Mouse (Mus musculus) hindbrain, embryonic 16.5 days (tissue): ENCODE measurements at regions not wholly inside any gene's neighbourhood (a gene's known extent, or its start where the extent isn't known, plus 50 kb on each side); places are given as distances from the start of the nearest gene placed in this dataset.

ENCODE experiments used
- ATAC-seq: fragments of 200-750 bp; cut with Nextera tagmentation; 2 replicates; pipeline ENCODE4 v1.8.0; 2017; ENCODE audit warnings: moderate TSS enrichment, moderate library complexity
- H3K27ac ChIP-seq: fragments of 300-500 bp; sonication (generic); 2 replicates; pipeline ENCODE4 v1.5.1; 2014; ENCODE audit warnings: low read depth, mild to moderate bottlenecking, control low read depth, low read length, moderate library complexity
- H3K27me3 ChIP-seq: fragments of 300-500 bp; sonication (generic); replicated peaks from 2 replicates; pipeline ENCODE4 v1.6.1; 2014; ENCODE audit warnings: low read length; ENCODE audit not compliant: control insufficient read depth, insufficient read depth
- H3K36me3 ChIP-seq: fragments of 300-500 bp; sonication (generic); 2 replicates; pipeline ENCODE4 v1.6.1; 2014; ENCODE audit warnings: mild to moderate bottlenecking, low read length, moderate library complexity, mixed read lengths; ENCODE audit not compliant: control insufficient read depth, insufficient read depth
- H3K4me1 ChIP-seq: fragments of 300-500 bp; sonication (generic); 2 replicates; pipeline ENCODE4 v1.6.1; 2014; ENCODE audit warnings: low read depth, low read length; ENCODE audit not compliant: control insufficient read depth, insufficient read depth
- H3K4me2 ChIP-seq: fragments of 300-500 bp; sonication (generic); 2 replicates; pipeline ENCODE4 v1.6.1; 2014; ENCODE audit warnings: mild to moderate bottlenecking, low read length, control low read depth, moderate library complexity
- H3K4me3 ChIP-seq: fragments of 300-500 bp; sonication (generic); 2 replicates; pipeline ENCODE4 v1.5.1; 2014; ENCODE audit warnings: mild to moderate bottlenecking, low read length, control low read depth, moderate library complexity
- H3K9ac ChIP-seq: fragments of 300-500 bp; sonication (generic); 2 replicates; pipeline ENCODE4 v1.6.1; 2014; ENCODE audit warnings: low read depth, mild to moderate bottlenecking, control low read depth, low read length, moderate library complexity
- H3K9me3 ChIP-seq: fragments of 300-500 bp; sonication (generic); 2 replicates; pipeline ENCODE4 v1.6.1; 2014; ENCODE audit warnings: mild to moderate bottlenecking, low read length, moderate library complexity; ENCODE audit not compliant: control insufficient read depth
- WGBS: fragments of 180-500 bp; shearing (Covaris S2); extraction: QIAGEN DNeasy Blood & Tissue Kit; methylation state at CpG from one replicate; pipeline ENCODE4 v1.1.7; 2014; 5-methylcytosine and 5-hydroxymethylcytosine counted together

DNA sequence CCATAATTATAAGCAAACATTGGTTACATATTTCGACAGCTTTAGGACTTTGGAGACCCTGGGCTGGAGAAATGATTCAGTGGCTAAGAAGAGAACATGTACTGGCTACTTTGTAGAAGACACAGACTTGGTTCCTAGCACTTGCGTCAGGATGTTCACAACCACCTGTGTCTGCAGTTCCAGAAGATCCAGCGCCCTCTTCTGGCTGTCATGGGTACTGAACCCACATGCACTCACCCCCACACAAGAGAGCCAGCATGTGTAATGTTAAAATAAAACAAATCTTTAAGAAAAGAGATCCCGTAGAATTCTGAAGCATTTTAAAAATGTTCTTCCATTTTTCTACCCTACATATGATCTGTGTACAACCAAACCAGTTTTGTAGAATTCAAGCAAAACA lies 352.2 kb upstream of the Fam19a5 start:
- no peaks in the 10 kb centered on the region for H3K9me3 ChIP-seq
- WGBS, result 71% methylated on average over 4 of the region's 4 CpGs
- H3K4me1 ChIP-seq, result peaks cover 8% of the 10 kb centered on the region; the same call in 1 of the 2 replicates
- H3K4me2 ChIP-seq, result no peak overlapping the region
- no peaks in the 10 kb centered on the region for H3K36me3 ChIP-seq
- ATAC-seq, result no peak
- H3K4me3 ChIP-seq, result no peak overlapping the region
- no peaks in the 10 kb centered on the region for H3K27me3 ChIP-seq
- no peak overlapping the region for H3K27ac ChIP-seq
- no peak overlapping the region for H3K9ac ChIP-seq

DNA sequence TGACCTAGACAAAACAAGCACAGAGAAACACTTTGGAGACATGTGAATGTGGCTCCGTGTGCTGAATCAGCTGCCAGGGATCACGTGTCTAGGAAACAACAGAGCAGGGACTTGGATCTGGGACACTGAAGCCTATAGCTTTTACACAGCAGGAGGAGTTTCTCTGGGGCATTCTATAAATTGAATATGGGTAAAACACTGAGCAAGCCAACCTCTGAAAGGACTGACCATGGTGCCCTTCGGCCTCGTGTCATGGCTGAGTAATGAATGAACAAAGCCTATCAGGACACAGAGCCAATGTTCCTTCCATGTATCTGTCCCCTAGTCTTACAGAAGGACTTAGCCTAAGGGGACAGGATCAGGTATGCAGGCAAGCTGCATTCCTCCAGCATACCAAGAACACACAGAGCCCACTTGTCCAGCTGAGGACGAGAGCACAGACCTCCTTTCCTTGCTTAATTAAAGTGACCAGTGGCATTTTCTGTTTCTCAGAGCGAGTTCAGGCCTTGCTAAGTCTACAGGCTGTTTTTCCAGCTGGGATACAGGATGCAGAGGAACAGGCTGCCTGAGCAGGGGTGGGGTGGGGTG lies 347.7 kb upstream of the Fam19a5 start:
- no peaks in the 10 kb centered on the region for H3K9me3 ChIP-seq
- no peaks in the 10 kb centered on the region for H3K27me3 ChIP-seq
- no peak for ATAC-seq
- H3K36me3 ChIP-seq, result no peaks in the 10 kb centered on the region
- no peak overlapping the region for H3K4me3 ChIP-seq
- WGBS, result 30% methylated on average over 6 of the region's 6 CpGs
- H3K4me1 ChIP-seq, result peaks cover 12% of the 10 kb centered on the region; the same call in 1 of the 2 replicates
- no peak overlapping the region for H3K4me2 ChIP-seq
- H3K9ac ChIP-seq, result no peak overlapping the region
- peak overlapping the region; percentile 56; the same call in 1 of the 2 replicates for H3K27ac ChIP-seq

DNA sequence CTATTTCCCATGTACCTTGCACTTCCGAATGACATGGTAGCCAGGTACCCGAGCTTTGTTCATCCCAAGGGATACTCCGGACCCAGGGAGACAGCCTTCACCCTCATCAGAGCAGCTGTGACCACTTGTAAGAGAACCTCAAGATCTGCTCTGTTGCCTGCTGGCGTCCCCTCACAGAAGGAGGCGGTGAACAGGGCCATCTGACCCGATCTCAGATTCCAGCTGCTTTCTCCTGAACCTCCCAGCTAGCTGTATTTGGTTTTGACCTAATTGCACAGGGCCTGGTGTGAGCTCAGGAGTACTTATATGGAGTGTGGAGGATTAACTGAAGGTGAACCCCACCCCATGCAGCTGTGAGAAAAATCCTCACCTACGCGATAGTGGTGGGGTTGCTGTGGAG lies 344.5 kb upstream of the Fam19a5 start:
- H3K27ac ChIP-seq, result no peak overlapping the region
- WGBS, result 74% methylated on average over 8 of the region's 8 CpGs
- no peaks in the 10 kb centered on the region for H3K27me3 ChIP-seq
- no peaks in the 10 kb centered on the region for H3K36me3 ChIP-seq
- no peaks in the 10 kb centered on the region for H3K9me3 ChIP-seq
- H3K9ac ChIP-seq, result no peak overlapping the region
- no peak overlapping the region for H3K4me2 ChIP-seq
- H3K4me3 ChIP-seq, result no peak overlapping the region
- ATAC-seq, result no peak
- H3K4me1 ChIP-seq, result peaks cover 12% of the 10 kb centered on the region; the same call in 1 of the 2 replicates

DNA sequence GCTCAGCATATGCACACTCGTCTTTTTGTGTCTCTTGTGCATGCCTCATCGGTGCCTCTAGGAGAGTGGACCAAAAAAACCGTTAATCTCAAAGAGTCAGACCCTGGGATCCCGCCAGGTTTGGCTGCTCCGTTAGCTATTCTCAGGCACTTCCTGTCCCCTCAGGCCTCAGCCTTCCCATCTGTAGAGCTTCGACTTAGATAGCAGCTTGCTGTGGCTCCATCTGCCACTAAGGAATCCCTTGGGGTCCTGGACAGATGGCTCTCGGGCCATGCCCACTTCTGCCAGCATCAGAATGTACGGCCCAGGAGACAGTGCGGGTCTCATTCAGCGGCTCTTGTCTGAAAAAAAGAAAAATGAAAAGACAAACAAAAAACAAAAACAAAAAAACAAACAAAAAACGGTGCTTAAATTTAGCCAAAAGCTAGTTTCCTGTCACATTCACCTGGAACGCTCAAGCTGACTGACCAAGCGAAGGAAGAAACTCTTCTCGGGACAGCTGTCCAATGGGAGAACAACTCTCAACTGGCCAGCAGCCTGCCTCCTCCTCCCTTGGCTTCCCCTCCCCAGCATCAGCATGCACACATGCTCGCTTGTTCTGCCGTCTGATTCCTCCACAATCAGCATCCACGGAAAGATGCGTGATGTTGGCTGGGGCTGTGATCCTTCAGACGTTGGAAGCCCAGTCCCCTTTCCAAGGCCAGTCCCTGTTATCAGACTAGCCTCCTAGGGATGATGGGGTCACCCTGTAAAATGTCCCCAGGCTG lies 343.6 kb upstream of the Fam19a5 start:
- H3K4me1 ChIP-seq, result peaks cover 12% of the 10 kb centered on the region; the same call in 1 of the 2 replicates
- peak overlapping the region; percentile 28 for H3K4me2 ChIP-seq
- 0 out of 2 replicates have a peak overlapping the region, but pooled peaks have one; percentile 44 for H3K27ac ChIP-seq
- no peaks in the 10 kb centered on the region for H3K27me3 ChIP-seq
- H3K9ac ChIP-seq, result no peak overlapping the region
- H3K4me3 ChIP-seq, result no peak overlapping the region
- no peaks in the 10 kb centered on the region for H3K36me3 ChIP-seq
- peak; percentile 89 for ATAC-seq
- no peaks in the 10 kb centered on the region for H3K9me3 ChIP-seq
- 31% methylated on average over 19 of the region's 19 CpGs for WGBS

DNA sequence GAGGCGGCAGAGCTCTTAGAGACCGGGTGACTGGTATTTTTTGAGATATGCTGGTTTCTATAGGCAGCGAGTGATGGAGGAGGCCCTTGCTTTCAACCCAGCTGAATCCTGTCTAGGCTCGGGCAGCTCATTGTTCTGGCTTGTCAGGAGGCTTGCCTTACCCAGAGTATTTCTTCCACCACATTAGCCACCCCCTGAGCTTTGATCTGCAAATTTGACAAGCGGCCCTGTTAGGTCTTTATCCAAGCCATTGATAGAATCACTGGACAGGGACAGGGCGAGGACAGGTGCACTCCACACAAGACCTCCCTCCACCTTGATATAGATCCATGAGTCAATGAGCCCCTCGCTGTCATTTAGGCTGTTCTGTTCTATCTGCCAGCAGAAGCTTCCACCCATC lies 343.0 kb upstream of the Fam19a5 start:
- 23% methylated on average over 7 of the region's 7 CpGs for WGBS
- no peaks in the 10 kb centered on the region for H3K9me3 ChIP-seq
- ATAC-seq, result peak; percentile 68
- H3K36me3 ChIP-seq, result no peaks in the 10 kb centered on the region
- H3K4me1 ChIP-seq, result peaks cover 9% of the 10 kb centered on the region; the same call in 1 of the 2 replicates
- H3K4me3 ChIP-seq, result no peak overlapping the region
- H3K9ac ChIP-seq, result no peak overlapping the region
- H3K27me3 ChIP-seq, result no peaks in the 10 kb centered on the region
- H3K27ac ChIP-seq, result 0 out of 2 replicates have a peak overlapping the region, but pooled peaks have one; percentile 44
- H3K4me2 ChIP-seq, result peak overlapping the region; percentile 28

DNA sequence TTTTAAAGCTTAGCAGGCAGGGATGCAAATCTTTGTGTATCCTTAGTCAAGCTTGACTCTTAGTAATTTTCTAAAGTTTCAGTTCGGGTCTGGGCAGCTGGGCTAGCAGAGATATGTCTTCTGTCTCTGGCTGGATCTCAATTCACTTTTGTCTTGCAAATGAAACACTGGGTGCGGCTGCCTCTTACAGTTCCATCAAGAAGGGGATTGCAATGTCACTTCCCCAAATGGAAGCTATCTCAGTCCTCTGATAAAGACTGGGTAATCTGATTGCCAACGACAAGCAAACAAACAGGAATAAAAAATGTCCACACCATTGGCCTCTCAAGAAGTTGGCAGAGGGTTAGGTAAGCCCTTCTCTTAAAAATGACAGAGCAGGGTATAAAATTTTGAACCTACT lies 314.1 kb upstream of the Fam19a5 start:
- 45% methylated on average over 3 of the region's 3 CpGs for WGBS
- Histone ChIP-seq H3K4me2 (no peak overlapping the region), H3K4me3 (no peak overlapping the region)

DNA sequence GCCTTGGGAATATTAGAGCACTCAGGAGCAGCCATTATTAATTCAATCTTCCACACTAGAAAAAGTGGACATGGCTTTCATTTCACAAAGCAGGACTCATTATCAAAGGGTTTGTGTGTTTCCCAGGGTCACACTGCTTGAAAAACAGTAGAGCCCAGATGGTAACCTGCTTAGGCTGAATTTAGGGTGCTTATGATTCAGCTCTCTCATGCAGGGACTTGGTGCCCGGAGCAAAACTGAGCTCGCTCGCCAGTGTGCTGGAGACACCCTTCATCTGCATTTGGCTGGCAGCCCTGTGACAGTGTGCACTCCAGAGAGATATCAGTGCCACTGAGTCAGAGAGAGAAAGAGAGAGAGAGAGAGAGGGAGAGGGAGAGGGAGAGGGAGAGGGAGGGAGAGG lies 308.0 kb upstream of the Fam19a5 start:
- H3K9ac ChIP-seq, result no peak overlapping the region
- H3K27ac ChIP-seq, result no peak overlapping the region
- no peaks in the 10 kb centered on the region for H3K36me3 ChIP-seq
- ATAC-seq, result no peak
- 50% methylated on average over 3 of the region's 3 CpGs for WGBS
- H3K4me1 ChIP-seq, result no peaks in the 10 kb centered on the region
- H3K4me3 ChIP-seq, result no peak overlapping the region
- H3K27me3 ChIP-seq, result no peaks in the 10 kb centered on the region
- no peaks in the 10 kb centered on the region for H3K9me3 ChIP-seq
- no peak overlapping the region for H3K4me2 ChIP-seq

More for the DNA sequence above, 314.1 kb upstream of the Fam19a5 start:
- ATAC-seq, result no peak
- Histone ChIP-seq H3K36me3 (no peaks in the 10 kb centered on the region), H3K4me1 (no peaks in the 10 kb centered on the region), H3K9ac (no peak overlapping the region), H3K9me3 (no peaks in the 10 kb centered on the region), H3K27ac (no peak overlapping the region), H3K27me3 (no peaks in the 10 kb centered on the region)

DNA sequence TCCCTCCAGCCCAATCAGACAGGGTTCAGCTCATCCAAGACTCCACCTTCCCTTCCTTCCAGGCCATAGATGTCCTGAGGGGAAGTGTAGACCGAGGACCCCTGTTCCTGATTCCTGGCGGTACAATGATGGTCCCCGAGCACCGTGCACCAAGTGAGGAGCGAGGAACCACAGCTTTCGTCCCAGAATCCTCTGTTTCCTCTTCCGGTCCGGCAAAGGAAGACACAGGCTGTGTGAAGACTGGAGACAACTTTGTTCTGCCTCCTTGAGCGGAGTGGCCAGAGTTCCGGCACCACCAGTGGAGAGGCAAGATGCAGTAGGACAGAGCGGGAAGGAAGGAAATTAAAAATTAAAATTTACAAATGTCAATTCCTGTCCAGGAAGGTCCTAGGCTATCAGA lies 305.0 kb upstream of the Fam19a5 start:
- Histone ChIP-seq H3K36me3 (no peaks in the 10 kb centered on the region), H3K4me1 (no peaks in the 10 kb centered on the region), H3K4me3 (no peak overlapping the region), H3K9ac (no peak overlapping the region), H3K4me2 (no peak overlapping the region), H3K27me3 (no peaks in the 10 kb centered on the region), H3K27ac (no peak overlapping the region), H3K9me3 (no peaks in the 10 kb centered on the region)
- WGBS, result 96% methylated on average over 11 of the region's 11 CpGs
- ATAC-seq, result no peak

DNA sequence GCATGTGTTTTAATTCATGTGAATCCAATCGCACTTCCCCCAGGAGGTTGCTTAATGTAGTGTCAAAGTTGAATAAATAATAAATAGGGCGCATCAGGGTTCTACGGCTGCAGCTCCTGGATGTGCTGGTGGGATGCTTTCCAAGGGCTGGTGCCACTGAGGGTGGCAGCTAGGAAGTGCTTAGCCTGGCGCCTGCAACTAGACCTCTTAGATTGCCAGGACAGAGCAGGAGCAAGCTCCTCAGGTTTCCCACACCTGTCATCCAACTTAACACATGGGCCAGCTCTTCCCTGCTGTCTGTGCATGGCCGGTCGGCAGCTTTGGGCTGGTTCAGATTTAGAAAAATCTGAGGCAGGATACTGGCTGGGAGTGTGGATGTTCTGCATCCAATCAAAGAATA lies 282.6 kb upstream of the Fam19a5 start:
- no peaks in the 10 kb centered on the region for H3K4me1 ChIP-seq
- 70% methylated on average over 6 of the region's 6 CpGs for WGBS
- H3K27ac ChIP-seq, result no peak overlapping the region
- no peak overlapping the region for H3K9ac ChIP-seq
- H3K9me3 ChIP-seq, result no peaks in the 10 kb centered on the region
- H3K36me3 ChIP-seq, result no peaks in the 10 kb centered on the region
- H3K27me3 ChIP-seq, result no peaks in the 10 kb centered on the region
- H3K4me3 ChIP-seq, result no peak overlapping the region
- H3K4me2 ChIP-seq, result no peak overlapping the region
- no peak for ATAC-seq
